ENCODE assay signal across 9 mouse cellular contexts in the genomic region with DNA sequence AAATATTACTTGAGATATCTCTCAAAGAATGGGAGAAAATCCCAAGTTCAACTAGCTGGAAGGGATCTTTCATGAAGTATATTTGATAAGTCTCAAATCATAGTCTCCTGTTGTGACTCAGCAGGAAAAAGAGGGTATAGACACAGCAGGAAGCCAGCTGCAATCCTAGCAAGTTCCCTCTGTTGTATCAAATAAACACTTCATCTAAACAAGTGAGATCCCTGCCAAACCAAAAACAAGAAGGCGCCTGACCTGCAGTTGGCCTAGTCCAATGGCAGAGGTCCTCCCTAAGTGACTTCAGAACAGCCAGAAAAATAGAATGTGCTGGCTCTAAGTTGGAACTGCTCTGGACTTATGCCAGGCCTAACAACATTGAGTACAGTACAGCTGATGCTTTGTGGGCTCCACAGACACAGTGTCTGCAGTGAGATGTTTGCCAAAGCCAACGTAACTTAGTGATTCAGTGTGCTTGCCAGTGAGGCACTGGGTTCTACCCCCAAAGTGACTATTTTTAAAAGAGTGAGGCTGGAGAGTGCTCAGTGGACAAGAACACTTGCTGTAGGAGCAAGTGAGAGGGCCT. TPM values are rescaled to one million over a fixed set of nuclear protein-coding genes. Genes with fewer than 3 reads are reported as not detected.
DNase-seq lines count a peak whose midpoint lies in the region; ATAC-seq lines count a peak whose summit lies in the region.
"Had no signal": no experiment of that assay in that cellular context is flagged by ENCODE, and none has a peak within 500 bp of the region (broad histone marks: within the 10 kb centered on the region; RNA-seq: fewer than 3 reads in every experiment).

No protein-coding gene starts in this region.

- H3K4me3 ChIP-seq in hindbrain, embryonic 14.5 days (replicated peaks; ENCODE audit: low read length), result no peak overlapping the region
- H3K4me3 ChIP-seq in hindbrain, embryonic 10.5 days, result no peak overlapping the region
- no peak overlapping the region for H3K4me3 ChIP-seq in heart, embryonic 16.5 days (ENCODE audit: low read length)

- no peak overlapping the region for H3K27ac ChIP-seq in hindbrain, embryonic 14.5 days
- no peak overlapping the region for H3K27ac ChIP-seq in hindbrain, embryonic 10.5 days
- peak overlapping the region; percentile 43 for H3K27ac ChIP-seq in heart, embryonic 16.5 days (ENCODE audit: low read length)

- H3K9ac ChIP-seq in hindbrain, embryonic 14.5 days, result no peak overlapping the region
- no peak overlapping the region for H3K9ac ChIP-seq in heart, embryonic 16.5 days (ENCODE audit: low read length)

- intact Hi-C loops in left cerebral cortex, postnatal 14 days (cut with DNase I), result no loop called here

- 81% methylated on average over 2 of the region's 2 CpGs for WGBS in hindbrain, embryonic 14.5 days
- 84% methylated on average over 2 of the region's 2 CpGs for WGBS in hindbrain, embryonic 10.5 days
- 57% methylated on average over 2 of the region's 2 CpGs for WGBS in heart, embryonic 16.5 days

- DNase-seq in hindbrain, embryonic 14.5 days (ENCODE audit: low spot score), result peak; percentile 48
- DNase-seq in hindbrain, embryonic 10.5 days (ENCODE audit: low spot score), result no peak
- DNase-seq in adipocyte (ENCODE audit: low spot score), result peak; percentile 84
- peak; percentile 54 to 83 for DNase-seq in left cerebral cortex, postnatal 14 days (ENCODE audit: low spot score in 2 of 2)
- DNase-seq in embryo, embryonic 10.5 days (ENCODE audit: low spot score), result no peak
- no peak for DNase-seq in urinary bladder, postnatal 4 days (ENCODE audit: low spot score in 2 of 2)
- no peak for DNase-seq in spleen, adult 12 weeks (ENCODE audit: low spot score)

- no peaks in the 10 kb centered on the region for H3K4me1 ChIP-seq in hindbrain, embryonic 14.5 days (replicated peaks; ENCODE audit: control insufficient read depth, insufficient read depth, low read length)
- H3K4me1 ChIP-seq in hindbrain, embryonic 10.5 days (replicated peaks), result no peaks in the 10 kb centered on the region
- peaks cover 11% of the 10 kb centered on the region for H3K4me1 ChIP-seq in heart, embryonic 16.5 days (ENCODE audit: control insufficient read depth, insufficient read depth, low read length)

- H3K27me3 ChIP-seq in hindbrain, embryonic 14.5 days (ENCODE audit: control insufficient read depth, insufficient read depth, low read length), result no peaks in the 10 kb centered on the region
- H3K27me3 ChIP-seq in hindbrain, embryonic 10.5 days (ENCODE audit: insufficient read depth, poor library complexity, severe bottlenecking), result no peaks in the 10 kb centered on the region
- H3K27me3 ChIP-seq in heart, embryonic 16.5 days (ENCODE audit: control insufficient read depth, insufficient read depth, low read length), result no peaks in the 10 kb centered on the region
- H3K27me3 ChIP-seq: Patski had no signal

- no peak overlapping the region for H3K4me2 ChIP-seq in hindbrain, embryonic 14.5 days (replicated peaks)
- no peak overlapping the region for H3K4me2 ChIP-seq in heart, embryonic 16.5 days (ENCODE audit: low read depth, low read length)

- no peaks in the 10 kb centered on the region for H3K9me3 ChIP-seq in hindbrain, embryonic 14.5 days (ENCODE audit: control insufficient read depth, low read length)
- H3K9me3 ChIP-seq in hindbrain, embryonic 10.5 days, result no peaks in the 10 kb centered on the region
- no peaks in the 10 kb centered on the region for H3K9me3 ChIP-seq in heart, embryonic 16.5 days (replicated peaks; ENCODE audit: control insufficient read depth, low read length)

- ATAC-seq in hindbrain, embryonic 14.5 days (ENCODE audit: low FRiP score), result peak; percentile 77
- peak; percentile 55 for ATAC-seq in heart, embryonic 16.5 days (replicated peaks; ENCODE audit: extremely low read depth, insufficient read depth, low FRiP score)
- ATAC-seq: Patski had no signal

- peaks cover 53% of the 10 kb centered on the region for H3K36me3 ChIP-seq in hindbrain, embryonic 14.5 days (replicated peaks; ENCODE audit: control insufficient read depth, insufficient read depth)
- H3K36me3 ChIP-seq in hindbrain, embryonic 10.5 days, result peaks cover 46% of the 10 kb centered on the region
- H3K36me3 ChIP-seq in heart, embryonic 16.5 days (ENCODE audit: control insufficient read depth, insufficient read depth), result peaks cover 33% of the 10 kb centered on the region

RNA-seq across cellular contexts. Expression of gene Lgals8, which starts 22.6 kb away (rescaled TPM):
- 24.4 and 26.3 TPM in 2 replicates for polyA plus RNA-seq in hindbrain, embryonic 14.5 days (2014; fragmentation: Nextera tagmentation; extraction: Ambion mirVana)
- 8.5 and 11.3 TPM in 2 replicates for polyA plus RNA-seq in hindbrain, embryonic 10.5 days (2016; fragmentation: Nextera tagmentation; extraction: Ambion mirVana)
- 17.9 and 19.8 TPM in 2 replicates for polyA plus RNA-seq in heart, embryonic 16.5 days (2015; fragmentation: Nextera tagmentation; extraction: Ambion mirVana)
- 10 to 100 TPM; 23.1 to 23.8 TPM for total RNA-seq in left cerebral cortex, postnatal 14 days (2021)

RNA-seq across cellular contexts. Expression of gene Heatr1, which starts 47.3 kb away (rescaled TPM):
- polyA plus RNA-seq in hindbrain, embryonic 14.5 days (2014; fragmentation: Nextera tagmentation; extraction: Ambion mirVana), result 17.1 and 19.4 TPM in 2 replicates
- polyA plus RNA-seq in hindbrain, embryonic 10.5 days (2016; fragmentation: Nextera tagmentation; extraction: Ambion mirVana), result 27.8 and 35.3 TPM in 2 replicates
- polyA plus RNA-seq in heart, embryonic 16.5 days (2015; fragmentation: Nextera tagmentation; extraction: Ambion mirVana), result 8.4 and 8.6 TPM in 2 replicates
- 10 to 100 TPM; 20.4 to 26.4 TPM for total RNA-seq in left cerebral cortex, postnatal 14 days (2021)

Comparison
In these comparisons a context has a peak if more than half of its experiments do, and no peak if none do; other contexts are left out.
1. DNase-seq: peak in hindbrain, embryonic 14.5 days (single experiment), adipocyte (single experiment) and left cerebral cortex, postnatal 14 days (2 of 2); none in hindbrain, embryonic 10.5 days (single experiment), embryo, embryonic 10.5 days (single experiment), urinary bladder, postnatal 4 days (0 of 2) and spleen, adult 12 weeks (single experiment).